Mouse (Mus musculus) c-Kit-negative CD71-positive TER-119-positive erythroid progenitor cells, embryonic 14.5 days (primary cell): Measurements from ENCODE around the gene Rcan2.

Experiments
- DNase-seq: peaks from one replicate; pipeline ENCODE4 v3.0.0-alpha.2; 2013; ENCODE audit warnings: low read depth, low spot score

Gene Rcan2

DNA sequence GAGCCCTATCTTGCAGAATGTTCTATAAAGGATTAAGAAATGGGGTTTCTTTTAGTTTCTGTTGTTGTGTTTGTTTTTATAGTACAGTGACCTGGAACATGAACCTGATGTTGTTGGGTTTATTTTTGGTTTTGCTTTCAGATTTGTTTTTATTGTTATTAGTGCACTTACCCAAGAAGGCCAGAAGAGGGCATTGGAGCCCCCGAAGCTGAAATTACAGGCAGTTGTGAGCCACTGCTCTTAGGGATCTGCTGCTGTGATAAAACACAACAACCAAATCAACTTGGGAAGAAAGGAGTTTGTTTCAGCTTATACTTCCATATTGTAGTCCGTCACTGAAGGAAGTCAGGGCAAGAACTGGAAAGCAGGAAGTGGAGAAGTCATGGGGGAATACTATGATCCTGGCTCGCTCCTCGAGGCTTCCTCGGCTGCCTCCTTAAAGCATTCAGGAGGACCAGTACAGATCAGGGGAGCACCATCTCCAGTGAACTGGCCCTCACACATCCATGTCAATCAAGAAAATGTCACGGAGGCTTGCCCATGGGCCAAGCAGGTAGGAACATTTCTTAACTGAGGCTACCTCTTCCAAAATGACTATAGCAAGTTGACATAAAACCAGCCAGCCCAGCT is 275.0 kb downstream of the Rcan2 start:
- no peak for DNase-seq

DNA sequence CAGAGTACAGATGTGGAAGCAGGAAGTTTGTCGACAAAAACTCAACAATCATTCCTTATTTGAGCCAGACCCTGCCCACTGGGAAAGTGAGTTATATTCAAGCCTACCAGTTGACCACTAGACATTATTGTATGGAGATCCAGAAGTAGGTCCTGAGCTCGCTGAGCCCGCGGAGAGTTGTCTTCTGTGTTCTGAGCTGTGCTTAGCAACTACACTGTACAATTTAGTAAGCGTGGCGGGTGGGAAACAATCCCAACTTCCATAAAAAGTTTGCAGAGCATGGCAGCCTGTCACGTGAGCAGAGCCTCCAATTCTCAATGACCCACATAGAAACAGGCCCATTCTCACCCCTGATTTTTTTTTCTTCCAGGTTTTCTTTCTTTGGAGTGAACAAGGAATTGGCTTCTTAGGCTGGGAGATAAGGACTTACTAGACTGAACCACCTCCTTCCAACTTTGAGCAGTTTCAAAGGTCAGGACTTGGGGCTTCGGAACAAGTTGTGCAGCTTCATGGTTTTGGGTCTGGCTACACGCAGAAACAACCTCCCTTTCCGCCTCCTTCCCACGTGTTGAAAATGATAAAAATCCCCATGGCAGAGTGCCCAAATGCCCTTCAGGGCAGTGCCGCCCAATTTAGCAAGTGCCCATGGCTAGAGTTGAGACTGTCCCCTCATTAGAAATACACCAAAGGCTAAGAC is 276.1 kb downstream of the Rcan2 start:
- DNase-seq, result no peak

DNA sequence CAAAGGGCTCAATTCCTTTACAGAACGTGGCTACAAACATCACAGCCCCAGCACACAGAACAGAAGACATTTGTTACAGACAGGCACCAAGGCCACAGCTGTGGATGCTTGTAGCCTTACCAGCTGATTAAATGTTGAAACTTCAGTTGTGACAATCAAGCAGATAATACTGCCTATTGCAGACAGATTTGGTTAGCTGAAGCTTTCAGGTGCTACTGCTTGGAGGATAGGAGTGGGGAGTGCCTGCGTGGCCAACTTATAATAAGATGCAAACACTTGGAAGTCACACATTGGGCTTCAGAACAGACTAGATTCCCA is 276.7 kb downstream of the Rcan2 start:
- DNase-seq, result no peak

GRCm38 (mm10) chr17:44078631-44079350 is 277.6 kb downstream of the Rcan2 start, which contains the start of gene Enpp5:
TSS of gene Enpp5 (plus strand) at chr17:44078813.
- DNase-seq, result no peak

DNA sequence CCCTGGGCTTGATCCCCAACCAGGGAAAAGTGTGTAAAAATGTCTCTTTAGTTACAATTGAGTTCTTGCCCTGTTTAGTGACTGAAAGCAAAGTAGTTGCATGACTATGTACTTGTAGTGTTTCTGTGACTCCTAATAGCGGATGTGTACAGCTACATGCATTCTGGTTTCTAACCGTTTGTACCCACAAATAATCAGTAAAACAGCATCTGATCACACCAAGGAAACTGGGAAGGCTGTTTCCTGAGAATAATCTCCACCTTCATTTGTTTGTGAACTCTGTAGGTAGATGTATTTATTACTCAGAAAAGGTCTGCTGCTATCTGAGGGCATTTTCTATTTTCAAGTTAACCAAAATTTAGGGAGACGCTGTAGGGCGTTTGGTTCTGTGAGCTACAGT is 282.0 kb downstream of the Rcan2 start:
- no peak for DNase-seq

- no peak for DNase-seq
Measured at GRCm38 (mm10) chr17:44088226-44088625, 287.1 kb downstream of the Rcan2 start.
